25 mouse cellular contexts compared by ENCODE assay signal in the genomic region with DNA sequence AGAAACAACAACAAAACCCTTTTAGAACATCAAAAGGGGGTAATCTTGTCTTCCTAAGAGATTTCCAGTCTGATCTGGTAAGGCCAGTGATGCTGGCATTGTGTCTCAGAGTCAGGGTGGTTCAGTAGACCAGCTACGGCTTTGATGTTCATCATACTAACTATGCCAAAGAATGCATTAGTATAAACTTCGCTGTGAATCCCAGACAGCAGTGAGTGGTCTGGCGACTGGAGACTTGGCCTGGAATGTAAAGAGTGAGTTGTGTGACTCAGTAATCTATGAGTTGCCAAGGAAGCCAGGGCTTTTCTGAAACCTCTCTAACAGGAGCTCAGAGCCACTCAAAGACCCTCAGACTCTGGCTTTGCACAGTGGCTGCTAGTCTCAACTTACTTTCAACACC.
"Had no signal": no experiment of that assay in that cellular context is flagged by ENCODE, and none has a peak within 500 bp of the region (broad histone marks: within the 10 kb centered on the region; RNA-seq: fewer than 3 reads in every experiment).

No protein-coding gene starts in this region.

- H3K4me2 ChIP-seq: heart, embryonic 11.5 days; heart, embryonic 13.5 days; heart, embryonic 15.5 days; hindbrain, embryonic 12.5 days; hindbrain, embryonic 14.5 days; intestine, embryonic 15.5 days; limb, embryonic 13.5 days; limb, embryonic 15.5 days had no signal

- ATAC-seq: hindbrain, embryonic 16.5 days; inflammation-experienced regulatory T-cells, adult 6 months; intestine, embryonic 15.5 days; intestine, postnatal 0 days had no signal

- H3K4me1 ChIP-seq: heart, embryonic 15.5 days; hindbrain, embryonic 10.5 days; hindbrain, embryonic 12.5 days; intestine, embryonic 15.5 days; limb, embryonic 13.5 days; limb, embryonic 15.5 days had no signal

- DNase-seq: gastrocnemius, adult 2 months; gastrocnemius, postnatal 10 days; gastrocnemius, postnatal 25 days; heart, adult 2 months; heart, postnatal 14 days; heart, postnatal 4 days; kidney, adult 18-20 months; kidney, adult 8-10 months; kidney, postnatal 10 days; kidney, postnatal 36 days; layer of hippocampus, adult 9-11 months; layer of hippocampus, postnatal 36 days; left cerebral cortex, postnatal 4 days had no signal

- H3K36me3 ChIP-seq: heart, embryonic 13.5 days; heart, embryonic 15.5 days; hindbrain, embryonic 10.5 days; hindbrain, embryonic 12.5 days; intestine, embryonic 15.5 days; limb, embryonic 13.5 days; limb, embryonic 15.5 days had no signal

- H3K27me3 ChIP-seq: hindbrain, embryonic 12.5 days; intestine, embryonic 15.5 days; limb, embryonic 13.5 days; limb, embryonic 15.5 days had no signal

- H3K9ac ChIP-seq: heart, embryonic 13.5 days; heart, embryonic 15.5 days; hindbrain, embryonic 12.5 days; hindbrain, embryonic 14.5 days; intestine, embryonic 15.5 days; limb, embryonic 13.5 days; limb, embryonic 15.5 days had no signal

- H3K9me3 ChIP-seq: heart, embryonic 13.5 days; heart, embryonic 15.5 days; hindbrain, embryonic 10.5 days; hindbrain, embryonic 12.5 days; intestine, embryonic 15.5 days; limb, embryonic 13.5 days; limb, embryonic 15.5 days had no signal

- H3K27ac ChIP-seq: gastrocnemius, adult 2 months; heart, adult 2 months; heart, embryonic 13.5 days; heart, embryonic 15.5 days; hindbrain, embryonic 10.5 days; hindbrain, embryonic 12.5 days; hindbrain, embryonic 14.5 days; intestine, embryonic 15.5 days; limb, embryonic 13.5 days; limb, embryonic 15.5 days had no signal

- H3K4me3 ChIP-seq: gastrocnemius, adult 2 months; heart, adult 2 months; heart, embryonic 13.5 days; heart, embryonic 15.5 days; hindbrain, embryonic 10.5 days; hindbrain, embryonic 12.5 days; intestine, embryonic 15.5 days; limb, embryonic 13.5 days; limb, embryonic 15.5 days had no signal
